Mouse (Mus musculus) left cerebral cortex, adult 18-20 months (tissue): ENCODE measurements around the gene Tet1. TPM values are rescaled to one million over a fixed set of nuclear protein-coding genes. Genes with fewer than 3 reads are reported as not detected.
A peak's percentile ranks its signal among the peaks of the same experiment; 100 is the strongest.
"Not testable (repeated sequence)": the region's sequence is repeated elsewhere in the genome, so short reads cannot be mapped to it uniquely, and the experiment has no call there.

Experiments used
- DNase-seq, 2 experiments: peaks; one replicate each; pipeline ENCODE4 v3.0.0; 2021 to 2022; ENCODE audit warnings: low spot score in 2 of 2, mixed read lengths in 1 of 2
- total RNA-seq, 2 experiments: library from RNA; stranded (reverse); gene quantifications; 2 replicates each; pipeline ENCODE4 v1.2.3; 2021

Gene Tet1
- total RNA-seq, 2 experiments from 2014 or later, result 12.1 to 12.6 TPM

DNA sequence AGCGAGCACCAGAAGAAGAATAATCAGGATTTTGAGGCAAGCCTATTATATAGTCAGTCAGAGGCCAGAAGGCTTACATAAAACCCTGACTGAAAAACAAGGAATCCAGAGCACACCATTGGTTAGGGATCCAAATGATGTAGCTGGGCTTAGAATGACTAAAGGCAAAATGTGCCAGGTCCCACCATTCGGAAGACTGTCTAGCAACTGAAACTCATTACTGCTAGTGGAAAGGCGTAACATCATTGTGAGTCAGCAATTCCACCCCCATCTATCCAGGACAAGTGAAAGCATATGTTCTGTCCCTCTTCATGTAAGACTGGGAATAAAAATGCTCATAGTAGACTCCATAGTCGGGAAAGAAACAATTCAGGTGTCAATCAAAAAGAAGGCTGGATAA lies 57.8 kb downstream of the Tet1 start:
- peak; percentile 47 to 67 for DNase-seq

DNA sequence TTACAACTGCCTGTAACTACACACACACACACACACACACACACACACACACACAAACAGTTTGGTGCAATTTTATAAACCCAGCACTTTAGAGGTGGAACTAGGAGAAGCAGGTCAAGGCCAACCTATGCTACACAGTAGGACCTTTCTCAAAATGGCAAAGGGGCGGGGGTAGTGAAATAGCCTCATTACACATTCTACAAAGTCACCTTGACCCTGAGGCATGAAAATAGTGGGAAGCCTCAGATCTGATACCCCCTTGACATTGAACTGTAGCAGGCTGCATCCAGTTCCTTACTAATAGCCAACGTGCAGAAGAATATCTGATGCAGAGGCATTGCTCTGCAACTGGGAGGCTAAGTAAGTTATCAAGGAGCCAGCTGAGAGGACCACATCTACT lies 60.0 kb downstream of the Tet1 start:
- no peak for DNase-seq

DNA sequence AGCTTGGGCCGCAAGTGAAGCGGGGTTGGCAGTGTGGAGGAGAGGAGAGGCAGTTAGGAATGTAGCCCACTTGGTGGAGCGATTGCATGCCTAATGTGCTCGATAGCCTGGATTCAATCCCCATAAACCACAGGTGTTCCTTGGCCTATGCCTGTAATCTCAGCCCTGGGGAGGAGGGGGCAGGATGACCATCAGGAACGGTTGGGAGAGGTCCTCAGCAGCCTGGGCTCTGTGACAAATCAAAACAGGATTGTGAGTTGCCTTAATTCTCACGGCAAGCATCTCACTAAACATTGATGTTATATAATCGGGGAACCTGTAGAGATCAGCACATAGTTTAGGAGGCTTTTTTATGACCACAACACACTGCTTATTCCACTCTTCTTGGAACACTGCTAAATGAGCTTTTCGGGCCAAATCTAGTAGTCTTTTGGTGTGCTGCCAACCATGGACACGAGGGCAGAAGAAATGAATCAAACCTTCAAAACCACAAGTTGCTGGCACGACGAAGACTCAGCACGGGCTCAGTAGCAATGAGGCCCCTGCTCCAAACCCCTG lies 61.6 kb downstream of the Tet1 start:
- DNase-seq, result peak; percentile 27 to 50

DNA sequence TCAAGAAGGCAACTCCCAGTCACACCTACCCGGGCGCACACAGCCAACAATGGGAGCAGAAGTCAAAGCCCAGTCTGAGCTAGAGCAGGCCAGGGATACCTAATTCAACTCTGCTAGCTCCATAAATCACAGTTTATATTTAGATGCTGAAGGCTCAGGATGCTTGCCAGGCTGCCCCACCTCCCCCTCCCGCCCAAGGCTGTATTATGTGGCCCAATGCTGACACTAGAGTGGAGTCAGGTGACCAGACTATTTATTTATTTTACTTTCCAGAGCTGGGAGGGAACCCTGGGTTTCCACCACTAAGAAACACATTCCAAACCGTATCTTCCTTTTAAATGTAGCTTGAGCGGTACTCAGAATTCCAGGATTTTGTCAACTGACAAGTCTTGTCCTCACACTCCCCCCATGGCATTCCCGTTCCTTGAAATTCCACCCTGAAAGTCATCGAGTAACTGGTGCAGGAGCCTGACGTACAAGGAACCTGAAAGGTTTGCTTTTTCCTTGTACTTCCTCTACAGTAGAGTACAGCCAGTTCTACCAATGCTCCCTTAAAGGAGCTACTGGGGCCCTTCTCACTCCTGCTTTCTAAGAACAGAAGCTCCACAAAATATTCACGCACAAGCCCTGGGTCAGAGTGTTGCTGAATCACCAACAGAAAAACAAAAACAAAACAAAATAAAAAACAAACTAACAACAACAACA lies 64.9 kb downstream of the Tet1 start:
- DNase-seq, result no peak

DNA sequence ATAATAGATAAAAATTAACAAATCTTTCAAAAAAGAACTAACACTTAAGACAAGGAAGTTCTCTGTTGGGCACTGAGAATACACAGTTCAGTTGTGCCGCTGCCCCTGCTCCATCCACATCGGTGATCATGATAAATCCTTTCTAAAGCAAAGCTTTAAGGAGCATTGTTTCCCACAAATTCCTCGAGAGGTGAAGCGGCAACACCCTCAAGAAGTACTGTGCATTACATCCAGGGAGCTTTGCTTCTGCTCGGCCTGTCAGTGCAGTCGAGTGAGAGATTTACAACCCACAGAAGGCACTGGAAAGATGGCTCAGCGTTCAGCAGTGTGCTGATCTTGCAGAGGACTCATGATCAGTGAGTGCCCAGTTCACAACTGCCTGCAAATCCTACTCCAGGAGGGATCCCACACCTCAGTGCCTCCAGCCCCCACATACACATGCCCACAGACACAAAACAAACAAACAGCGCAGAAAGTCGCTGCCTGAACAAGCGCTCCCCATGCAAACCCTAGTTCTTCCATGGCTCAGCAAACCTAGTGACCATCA lies 66.8 kb downstream of the Tet1 start:
- DNase-seq, result no peak

DNA sequence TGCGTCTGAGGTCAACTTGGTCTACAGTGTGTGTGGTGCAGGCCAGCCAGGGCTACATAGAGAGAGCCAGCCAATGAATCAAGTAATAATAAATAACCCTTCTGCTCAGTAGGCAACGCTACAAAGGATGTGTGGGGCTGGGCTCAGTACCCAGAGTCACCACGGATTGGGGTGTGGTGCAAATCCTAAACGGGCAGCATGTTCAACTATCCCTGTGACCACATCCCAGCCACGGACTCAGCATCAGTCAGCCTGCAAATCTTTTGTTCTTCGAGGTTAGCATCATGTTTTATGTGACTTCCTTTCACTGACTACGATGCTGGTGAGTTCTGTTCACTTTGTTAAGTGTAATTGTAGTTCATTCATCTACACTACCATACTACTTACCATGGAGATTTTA lies 68.1 kb downstream of the Tet1 start:
- no peak for DNase-seq

DNA sequence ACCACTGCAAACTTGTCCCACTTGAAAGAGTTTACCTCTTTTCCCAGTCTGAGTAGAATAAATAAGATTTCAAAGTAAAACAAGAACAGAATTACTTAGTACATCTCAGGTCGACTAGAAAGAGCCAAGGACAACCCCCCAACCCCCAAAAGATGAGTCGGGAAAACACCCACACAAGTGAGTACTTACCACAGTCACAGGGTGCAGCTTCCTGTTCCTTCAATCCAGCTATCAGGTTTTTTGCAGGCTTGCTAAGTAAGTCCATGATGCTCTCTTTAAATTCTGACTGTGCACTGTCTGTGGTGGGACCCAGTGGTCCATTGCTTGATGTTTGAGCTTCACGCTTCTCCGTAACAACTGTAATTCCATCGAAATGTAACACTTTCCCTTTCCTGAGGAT lies 70.8 kb downstream of the Tet1 start:
- DNase-seq, result no peak

DNA sequence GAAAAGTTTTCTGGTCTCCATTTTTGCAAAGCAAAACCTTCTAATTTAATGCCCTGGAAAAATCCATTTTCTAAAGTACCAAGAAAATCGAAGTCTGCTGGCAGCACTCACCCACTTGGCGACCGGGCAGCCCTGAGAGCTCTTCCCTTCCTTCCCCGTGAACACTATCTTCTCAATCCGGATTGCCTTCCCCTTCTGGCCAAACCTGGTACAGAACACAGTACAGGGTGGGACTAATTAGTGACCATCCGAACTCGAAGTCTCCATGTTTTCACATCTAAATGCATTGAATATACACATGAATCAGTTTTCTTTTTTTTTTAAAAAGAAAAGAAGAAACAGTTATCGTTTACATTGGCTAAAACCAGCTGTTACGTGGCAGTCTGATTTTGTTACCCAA lies 76.0 kb downstream of the Tet1 start:
- no peak for DNase-seq

DNA sequence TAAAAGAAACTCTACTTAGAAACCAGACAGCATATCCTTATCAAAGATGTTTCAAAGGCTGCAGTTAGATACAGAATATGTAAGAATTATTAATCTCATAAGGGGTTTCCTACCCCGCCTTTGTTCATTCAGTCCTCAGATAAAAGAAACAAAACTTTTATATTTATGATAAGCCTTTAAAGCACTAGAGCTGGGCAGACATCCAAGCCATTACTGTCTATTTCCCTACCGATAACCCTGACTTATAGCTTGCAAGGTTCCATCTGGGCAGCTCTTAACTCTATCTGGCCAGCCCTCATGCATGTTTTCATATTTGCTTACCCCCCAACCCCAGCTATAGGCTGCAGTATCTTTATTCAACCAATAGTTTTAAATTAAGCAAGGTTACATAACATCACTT lies 77.2 kb downstream of the Tet1 start:
- DNase-seq, result no peak

DNA sequence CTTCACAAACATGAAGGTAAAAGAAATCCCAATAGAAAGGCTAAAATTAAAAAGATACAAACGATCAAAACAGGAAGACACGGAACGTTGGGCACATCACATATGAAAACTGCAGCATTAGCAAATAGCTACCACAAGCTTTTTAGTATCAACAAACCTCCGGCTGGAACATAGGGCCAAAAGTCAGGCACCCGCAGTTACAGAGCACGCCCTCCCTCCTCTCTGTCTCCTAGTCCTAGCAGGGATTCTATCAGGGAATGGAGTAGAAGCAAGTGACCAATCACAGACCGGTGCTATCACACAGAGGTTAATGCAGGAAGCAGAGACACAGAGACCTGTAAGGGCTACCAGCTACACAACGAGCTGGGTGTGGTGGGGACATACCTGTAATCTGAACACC lies 84.3 kb downstream of the Tet1 start:
- no peak for DNase-seq

DNA sequence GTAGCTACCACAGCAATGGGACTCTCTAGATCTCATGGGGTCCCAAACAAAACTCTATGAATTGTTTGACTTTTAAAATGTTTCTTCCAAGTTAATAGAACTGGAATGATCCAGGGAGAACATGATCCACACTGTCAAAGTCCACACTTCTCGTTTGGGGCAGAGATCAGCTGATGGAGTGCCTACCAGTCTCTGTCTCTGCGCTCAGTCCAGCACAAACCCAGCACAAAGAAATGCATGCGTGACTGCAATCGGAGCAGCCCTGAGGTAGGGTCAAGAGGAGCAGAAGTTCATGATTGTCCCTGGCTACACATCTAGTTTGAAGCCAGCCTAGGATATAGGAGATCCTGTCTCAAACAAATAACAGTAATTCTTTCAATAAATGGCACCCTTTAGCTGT lies 85.4 kb downstream of the Tet1 start:
- no peak for DNase-seq

DNA sequence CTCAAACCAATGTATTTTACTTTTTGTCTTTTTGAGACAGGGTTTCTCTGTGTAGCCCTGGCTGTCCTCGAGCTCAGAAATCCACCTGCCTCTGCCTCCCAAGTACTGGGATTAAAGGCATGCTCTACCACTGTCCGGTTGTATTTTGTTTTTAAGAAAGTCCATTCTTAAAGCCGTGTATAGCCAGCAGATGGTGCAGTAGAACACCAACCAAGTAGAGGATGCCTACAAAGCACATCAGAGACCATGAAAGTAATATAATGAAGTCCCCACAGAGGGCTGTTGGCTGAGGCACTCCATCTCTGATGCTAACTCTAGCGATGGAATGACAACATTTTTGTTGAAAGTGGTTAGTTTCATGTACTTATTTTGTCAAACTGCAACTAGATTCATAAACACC lies 98.8 kb downstream of the Tet1 start:
- no peak for DNase-seq

DNA sequence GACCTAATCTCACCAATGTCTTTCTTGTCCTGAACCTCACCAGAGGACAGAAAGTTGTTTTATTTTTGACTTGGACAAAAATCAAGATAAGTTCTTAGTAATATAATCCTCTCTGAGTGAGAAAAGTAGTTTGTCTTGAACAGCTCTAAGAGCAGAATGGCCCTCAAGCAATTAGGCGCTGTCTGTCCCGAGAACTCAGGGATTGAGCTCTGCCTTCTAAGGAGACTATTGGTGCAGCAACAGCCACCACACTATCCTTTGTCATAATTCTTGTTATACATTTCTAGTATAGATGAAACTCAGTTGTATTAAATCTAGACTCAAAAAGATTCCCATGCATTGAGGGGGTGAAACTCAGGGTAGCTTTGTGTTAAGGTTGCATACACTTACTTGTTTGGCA lies 100.0 kb downstream of the Tet1 start:
- no peak for DNase-seq

DNA sequence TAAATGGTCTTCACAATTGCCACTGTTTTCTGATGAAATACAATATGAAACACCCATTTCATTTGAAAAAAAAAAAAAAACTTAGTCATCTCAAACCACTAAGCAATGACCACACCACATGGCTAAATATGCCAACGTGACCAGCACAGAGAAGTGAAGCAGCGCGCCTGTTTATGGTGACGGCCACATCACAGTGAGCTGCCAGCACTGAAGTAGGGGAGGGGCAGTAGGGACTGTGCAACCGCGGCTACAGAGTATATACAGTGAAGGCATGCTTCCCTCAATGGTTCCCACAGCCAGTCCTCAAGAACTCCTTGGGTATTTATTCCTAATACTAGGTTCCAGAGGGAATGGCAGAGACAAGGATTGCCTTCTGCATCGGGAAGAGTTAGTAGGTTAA lies 100.5 kb downstream of the Tet1 start:
- no peak for DNase-seq

DNA sequence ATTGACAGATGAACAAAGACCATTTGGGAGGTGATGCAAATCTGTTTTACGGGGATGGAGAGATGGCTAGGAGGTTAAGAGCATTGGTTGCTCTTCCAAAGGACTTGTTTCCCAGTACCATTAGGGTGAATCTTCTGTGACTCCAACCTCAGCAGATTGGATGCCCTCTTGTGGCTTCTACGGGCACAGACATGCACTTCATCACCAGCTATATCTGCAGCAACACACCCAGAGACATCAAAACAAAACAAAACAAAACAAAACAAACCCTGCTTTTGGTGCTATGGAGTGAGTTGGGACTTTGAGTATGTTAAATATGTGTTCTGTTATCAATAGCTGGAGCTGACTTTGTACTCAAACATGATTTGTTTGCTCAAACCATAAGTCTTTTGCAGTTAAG lies 104.7 kb downstream of the Tet1 start:
- DNase-seq, result no peak

DNA sequence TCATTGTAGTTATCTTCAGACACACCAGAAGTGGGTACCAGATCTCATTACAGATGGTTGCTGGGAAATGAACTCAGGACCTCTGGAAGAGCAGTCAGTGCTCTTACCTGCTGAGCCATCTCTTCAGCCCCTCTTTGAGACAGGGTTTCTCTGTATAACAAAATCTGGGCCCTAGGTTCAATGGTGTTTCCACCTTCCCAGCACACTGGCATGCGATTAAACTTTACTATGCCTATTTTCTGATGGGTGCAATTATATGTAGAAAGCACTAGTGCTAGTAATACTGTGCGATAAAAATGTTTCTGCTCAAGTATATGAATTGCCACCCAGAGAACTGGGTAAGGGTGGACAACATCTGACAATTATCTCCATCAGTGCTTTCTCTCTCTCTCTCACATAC lies 105.5 kb downstream of the Tet1 start:
- DNase-seq, result no peak

DNA sequence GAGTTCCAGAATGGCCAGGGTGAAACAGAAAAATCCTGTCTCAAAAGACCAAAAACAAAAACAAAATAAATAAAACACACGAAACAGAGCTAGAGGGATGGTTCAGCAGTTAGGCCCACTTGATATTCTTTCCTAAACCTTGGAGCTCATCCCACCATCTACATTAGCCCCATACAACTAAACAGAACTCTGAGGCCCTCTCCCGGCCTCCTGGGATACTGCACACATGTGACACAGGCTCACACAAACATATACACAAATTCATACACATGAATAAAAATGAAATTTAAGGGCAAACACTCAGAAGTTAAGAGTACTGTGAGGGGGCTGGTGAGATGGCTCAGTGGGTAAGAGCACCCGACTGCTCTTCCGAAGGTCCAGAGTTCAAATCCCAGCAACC lies 114.6 kb downstream of the Tet1 start:
- DNase-seq, result no peak

DNA sequence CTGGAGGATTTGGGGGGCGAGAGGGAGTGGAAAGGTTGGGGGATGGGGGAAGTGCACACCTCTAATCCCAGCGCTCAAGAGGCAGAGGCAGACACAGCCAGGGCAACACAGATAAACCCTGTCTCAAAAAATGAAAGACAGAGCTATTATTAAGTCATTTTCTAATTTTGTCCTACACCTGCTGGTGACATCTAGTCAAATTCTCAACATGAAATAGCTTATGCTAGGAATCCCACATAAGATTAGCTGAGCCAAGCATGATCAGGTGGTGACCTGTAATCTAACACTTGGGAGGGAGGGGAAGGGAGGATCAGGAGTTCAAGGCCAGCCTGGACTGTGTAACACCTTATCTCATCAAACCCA lies 115.7 kb downstream of the Tet1 start:
- DNase-seq, result no peak

DNA sequence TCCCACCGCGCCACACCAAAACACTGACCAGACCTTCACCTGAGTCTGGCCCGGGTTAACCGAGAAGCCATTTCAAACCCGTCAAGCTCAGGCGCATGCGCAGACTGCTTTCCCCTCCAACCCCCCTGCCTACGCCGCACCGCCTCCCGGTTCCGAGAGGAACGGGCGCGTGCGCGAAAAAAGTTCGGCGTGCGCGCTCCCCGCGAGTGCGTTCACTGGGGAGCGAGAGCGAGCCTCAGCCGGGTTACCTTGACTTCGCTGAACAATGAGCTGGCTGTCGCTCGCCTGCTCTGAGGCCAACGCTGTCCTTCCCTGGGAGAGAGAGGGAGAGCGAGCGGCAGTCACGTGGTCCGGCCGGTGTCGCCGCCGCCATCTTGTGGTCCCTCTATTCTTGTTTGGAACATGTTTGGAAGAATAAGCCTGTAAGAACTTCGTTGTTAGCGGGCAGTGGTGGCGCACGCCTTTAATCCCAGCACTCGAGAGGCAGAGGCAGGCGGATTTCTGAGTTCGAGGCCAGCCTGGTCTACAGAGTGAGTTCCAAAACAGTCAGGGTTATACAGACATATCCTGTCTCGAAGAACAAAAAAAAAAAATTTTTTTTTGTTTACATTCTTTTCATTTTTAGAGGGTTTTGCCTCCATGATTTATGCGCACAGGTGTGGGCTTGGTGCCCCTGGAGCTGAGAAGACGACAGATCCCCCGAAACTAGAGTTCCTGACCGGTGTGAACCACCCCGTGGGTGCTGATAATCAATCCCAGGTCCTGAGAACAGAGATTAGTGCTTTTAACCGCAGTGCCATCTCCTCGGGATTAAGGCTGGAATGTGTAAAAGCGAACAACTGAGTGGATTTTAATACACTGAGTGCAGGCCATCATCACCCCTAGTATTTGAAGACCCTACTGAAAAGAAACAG lies 116.4 kb downstream of the Tet1 start, which contains the start of gene Ccar1:
TSS of gene Ccar1 (minus strand) at position 110 of the 914 bp plus-strand sequence.
- peak; percentile 98 to 99 for DNase-seq

DNA sequence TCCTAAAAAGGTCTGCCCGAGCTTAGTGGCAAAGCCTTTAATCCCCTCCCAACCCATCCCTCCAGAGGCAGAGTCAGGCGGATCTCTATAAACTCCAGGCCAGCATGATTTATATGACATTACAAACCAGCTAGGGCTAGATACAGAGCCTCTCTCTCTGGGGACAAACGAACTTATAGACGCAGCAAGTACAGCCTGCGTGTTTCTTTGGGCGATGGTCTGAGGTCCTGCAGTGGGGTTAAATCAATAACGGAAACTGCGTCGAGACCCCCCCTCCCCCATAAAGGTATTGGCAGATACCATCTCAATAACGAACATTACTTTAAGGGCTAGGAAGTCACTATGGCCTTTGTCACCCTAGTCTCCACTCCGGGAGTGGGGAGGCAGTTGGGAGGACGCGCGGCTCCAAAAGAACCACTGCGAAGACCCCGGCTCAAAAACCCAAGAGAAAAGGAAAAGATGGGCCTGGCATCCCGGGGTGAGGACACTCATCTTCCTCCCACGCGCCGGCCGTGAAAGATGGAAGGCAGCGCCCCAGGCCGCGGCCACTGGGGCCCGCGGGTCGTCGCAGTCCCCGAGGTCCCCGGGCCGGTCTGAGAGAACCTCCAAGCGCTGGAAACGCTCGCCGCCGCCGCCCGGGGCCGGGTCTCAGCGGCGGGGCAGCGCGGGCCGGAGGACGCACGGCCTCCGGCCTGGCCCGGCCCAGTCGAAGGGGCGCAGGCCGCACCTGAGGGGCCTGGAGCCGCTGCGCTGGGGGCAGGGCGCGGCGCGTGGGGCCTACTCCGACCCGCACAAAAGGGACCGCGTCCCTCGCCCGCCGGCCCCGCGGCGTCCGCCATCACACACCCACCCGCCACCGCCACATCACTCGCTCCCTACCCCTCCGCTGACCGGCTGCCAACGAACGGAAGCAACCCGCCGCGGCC lies 117.3 kb downstream of the Tet1 start:
- DNase-seq, result peak; percentile 25 to 30

DNA sequence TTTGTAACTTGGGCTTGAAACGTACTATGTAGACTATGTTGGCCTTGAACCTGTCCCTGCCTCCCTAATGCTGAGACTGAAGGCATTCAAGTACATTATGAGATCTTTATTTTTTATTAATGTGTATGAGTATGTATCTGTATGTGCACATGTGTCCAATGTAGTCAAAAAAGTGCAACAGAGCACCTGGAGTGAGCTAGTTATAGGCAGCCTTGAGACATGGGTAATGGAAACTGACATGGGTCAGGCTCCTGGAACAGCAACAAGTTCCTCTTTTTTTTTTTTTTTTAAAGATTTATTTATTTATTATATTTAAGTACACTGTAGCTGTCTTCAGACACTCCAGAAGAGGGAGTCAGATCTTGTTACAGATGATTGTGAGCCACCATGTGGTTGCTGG lies 127.0 kb downstream of the Tet1 start:
- not testable (repeated sequence) for DNase-seq
